Mouse (Mus musculus) urinary bladder, postnatal 36 days (tissue): ENCODE results near the gene Afdn.
"Not testable (repeated sequence)": the region's sequence is repeated elsewhere in the genome, so short reads cannot be mapped to it uniquely, and the experiment has no call there.

Experiments used
- DNase-seq, 2 experiments: peaks; one replicate each; pipeline ENCODE4 v3.0.0; 2022; ENCODE audit warnings: low spot score in 2 of 2, mixed read lengths in 1 of 2

The Afdn gene

DNA sequence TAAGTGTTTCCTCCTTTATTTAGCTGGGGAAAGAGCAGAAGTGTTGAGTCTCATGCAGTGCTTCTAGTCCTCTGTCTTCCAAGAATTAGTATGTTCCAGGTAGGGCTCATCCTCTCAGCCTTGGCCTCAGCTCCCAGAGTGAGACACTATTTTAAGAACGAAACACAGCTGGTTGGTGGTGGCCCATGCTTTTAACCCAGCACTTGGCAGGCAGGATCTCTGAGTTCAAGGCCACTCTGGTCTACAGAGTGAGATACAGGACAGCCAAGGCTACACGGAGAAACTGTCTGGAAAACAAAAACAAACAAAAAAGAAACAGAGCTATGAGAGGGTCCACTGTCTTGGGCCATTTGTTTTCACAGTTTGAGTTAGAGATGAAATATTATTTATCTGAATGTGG lies 17.3 kb downstream of the Afdn start:
- no peak for DNase-seq

DNA sequence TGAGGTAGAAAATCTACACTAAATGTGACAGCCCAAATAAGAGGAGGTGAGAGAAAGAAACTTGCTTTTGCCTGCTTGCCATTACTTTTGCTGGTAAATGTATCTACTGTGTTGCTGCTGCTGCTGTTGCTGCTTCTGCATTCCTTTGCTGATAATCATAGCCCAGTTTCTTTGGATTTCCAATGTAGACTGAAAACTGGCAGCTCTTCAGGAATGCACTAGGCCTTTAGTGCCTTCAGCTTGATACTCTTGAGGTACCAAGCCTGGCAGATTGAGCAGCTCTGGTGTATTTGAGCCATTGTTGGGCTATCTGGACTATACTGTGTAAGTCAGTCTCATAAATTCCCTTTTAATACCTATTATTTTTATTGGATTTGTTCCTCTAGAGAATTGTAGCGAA lies 18.5 kb downstream of the Afdn start:
- DNase-seq = no peak

DNA sequence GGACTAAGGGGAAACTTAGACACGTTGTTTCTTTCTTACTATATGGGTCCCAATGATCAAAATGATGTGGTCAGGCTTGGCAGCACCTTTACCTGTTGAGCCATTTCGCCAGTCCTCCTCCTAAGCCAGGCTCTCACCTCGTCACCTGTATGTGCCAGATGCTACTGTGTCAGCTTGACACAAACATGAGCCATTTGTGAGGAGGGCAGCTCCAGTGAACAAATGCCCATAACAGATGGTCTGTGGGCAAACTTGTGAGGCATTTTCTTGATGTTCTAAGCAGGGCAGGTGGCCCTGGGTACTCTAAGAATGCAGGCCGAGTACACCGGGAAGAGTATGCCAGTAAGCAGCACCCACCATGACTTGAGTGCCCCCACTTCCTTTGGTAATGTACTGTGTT lies 21.6 kb downstream of the Afdn start:
- DNase-seq = no peak

DNA sequence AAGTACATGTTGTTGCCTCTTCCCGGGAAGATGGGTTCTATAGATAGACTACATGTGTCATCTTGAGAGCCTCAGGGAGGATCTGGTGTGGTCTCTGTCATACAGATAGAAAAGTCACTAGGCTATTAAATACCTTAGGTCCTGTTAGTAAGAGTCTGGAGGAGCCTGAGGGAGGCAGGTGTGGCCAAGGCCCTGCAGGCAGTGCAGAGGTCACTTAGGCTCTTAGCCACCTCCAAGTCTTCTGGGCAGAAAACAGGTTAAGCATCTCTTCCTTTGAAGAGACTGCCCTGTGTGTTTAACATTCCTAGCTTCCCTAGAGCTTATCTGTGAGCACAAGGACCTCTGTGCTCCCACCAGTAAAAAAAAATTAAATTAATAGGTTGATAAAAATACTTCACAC lies 23.1 kb downstream of the Afdn start:
- DNase-seq = no peak

DNA sequence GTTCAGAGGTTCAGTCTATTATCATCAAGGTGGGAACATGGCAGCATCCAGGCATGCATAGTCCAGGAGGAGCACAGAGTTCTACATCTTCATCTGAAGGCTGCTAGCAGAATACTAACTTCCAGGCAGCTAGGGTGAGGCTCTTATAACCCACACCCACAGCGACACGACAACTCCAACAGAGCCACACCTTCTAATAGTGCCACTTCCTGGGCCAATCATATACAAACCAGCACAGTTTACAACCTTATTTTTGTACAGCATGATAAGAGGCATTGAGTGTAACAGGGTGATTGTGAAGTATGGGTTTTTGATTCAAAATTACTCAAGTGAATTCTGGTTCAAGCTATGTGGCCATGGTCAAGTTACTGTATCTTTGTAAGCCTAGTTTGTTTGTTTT lies 29.7 kb downstream of the Afdn start:
- not testable (repeated sequence) for DNase-seq

DNA sequence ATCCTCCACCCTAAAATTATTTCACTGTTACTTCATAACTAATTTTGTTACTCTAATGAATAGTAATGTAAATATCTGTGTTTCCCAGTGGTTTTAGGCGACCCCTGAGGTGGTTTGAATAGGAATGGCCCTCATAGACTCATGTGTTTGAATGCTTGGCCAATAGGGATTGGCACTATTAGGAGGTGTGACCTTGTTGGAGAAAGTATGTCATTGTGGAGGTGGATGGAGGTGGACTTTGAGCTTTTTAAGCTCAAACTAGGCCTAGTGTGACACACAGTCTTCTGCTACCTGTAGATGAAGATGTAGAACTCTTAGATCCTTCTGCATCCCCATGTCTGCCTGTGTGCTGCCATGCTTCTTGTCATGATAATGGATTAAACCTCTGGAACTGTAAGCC lies 37.4 kb downstream of the Afdn start:
- DNase-seq = no peak

DNA sequence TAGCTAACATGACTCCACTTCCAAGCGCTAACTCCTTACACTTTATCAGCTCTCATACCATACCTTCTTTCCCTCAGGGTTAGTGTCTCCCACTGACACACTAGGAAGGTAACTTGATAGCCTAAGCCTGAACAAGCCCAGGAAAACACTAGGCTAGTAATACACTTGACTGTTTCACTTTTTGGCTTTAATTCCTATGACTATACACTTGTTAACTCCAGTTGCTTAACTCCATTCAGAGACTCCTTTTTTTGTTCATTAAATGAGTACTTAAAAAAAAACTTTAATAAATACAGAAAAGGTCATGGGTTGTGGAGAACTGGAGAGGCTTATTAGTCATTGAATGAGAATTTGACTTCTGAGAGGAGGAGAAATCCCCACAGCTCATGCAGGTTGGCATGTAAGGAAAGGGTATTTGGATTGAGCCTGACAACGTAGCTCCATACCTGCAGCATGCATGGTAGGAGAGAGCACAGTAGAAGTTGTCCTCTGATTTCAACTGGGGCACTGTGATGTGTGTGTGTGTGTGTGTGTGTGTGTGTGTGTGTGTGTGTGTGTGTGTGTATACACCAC lies 42.6 kb downstream of the Afdn start:
- DNase-seq = no peak

DNA sequence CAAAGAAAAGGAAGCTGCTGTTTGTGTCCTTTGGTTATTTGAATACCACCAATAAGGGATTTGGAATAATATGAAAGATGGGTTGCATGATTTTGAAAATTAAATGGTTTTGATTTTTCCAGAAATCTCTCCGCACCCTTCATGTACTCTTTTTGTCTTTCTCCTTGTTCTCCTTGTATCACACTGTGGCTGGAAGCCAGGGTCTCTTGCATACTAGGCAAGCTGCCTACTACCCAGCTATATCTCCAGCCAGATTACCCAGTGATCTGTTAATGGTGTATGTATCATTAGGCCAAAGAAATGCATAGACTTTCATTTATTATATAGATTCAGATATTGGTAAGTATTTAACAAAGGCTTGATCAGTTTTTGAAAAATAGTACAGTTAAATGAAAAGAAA lies 45.7 kb downstream of the Afdn start:
- DNase-seq = no peak

DNA sequence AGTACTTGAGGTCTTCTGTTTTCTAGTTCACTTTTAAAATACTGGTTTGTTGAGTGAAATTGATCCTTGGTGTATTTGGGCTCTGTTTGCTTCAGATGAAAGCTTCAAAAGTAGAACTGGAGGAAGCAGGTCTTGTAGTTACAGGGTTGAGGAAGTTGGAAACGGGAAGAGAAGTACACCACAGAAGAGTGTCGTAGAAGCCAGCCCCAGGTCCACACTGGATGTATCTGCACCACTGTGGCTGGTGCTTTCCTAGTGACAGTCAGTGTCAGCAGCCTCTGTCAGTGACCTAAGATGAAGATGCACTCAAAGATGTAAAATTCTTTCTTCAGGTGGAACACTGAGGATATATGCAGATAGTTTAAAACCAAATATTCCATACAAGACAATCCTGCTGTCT lies 57.5 kb downstream of the Afdn start:
- DNase-seq = no peak

DNA sequence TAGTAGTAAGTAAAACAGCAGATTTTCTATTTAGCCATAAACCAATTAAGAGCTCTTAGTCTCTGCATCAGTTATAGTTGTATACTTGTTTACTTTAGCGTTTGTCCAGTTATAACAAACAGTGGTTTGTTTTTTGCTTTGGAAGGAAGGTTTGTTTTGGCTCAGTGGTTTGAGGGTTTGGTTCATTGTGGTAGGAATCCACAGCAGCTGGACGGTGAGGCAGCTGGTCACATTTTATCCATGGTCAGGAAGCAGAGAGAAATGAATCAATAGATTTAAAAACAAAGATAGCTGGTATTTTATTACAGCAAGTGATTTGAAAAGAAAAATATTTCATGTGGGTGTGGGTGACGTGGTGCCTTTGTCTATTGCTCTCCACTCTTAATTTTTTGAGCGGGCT lies 59.0 kb downstream of the Afdn start:
- no peak for DNase-seq

DNA sequence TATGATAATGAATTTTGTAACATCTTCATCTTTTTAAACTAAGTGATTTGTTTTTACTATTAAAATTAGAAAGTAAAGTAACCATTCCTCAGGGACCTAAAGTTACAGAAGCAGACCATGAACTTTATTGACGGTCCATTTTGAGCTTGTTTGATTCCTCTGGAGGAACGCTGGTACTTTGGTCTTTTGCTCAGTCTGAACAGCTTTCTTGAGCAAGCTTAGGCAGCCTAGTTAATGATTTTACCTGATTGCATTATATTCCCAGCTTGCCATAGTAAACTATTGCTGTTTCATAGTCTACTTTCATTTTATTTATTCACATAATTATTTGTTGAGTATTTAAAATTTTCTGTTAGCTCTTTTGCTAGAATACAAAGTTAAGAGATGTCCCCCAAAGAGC lies 60.3 kb downstream of the Afdn start:
- no peak for DNase-seq

DNA sequence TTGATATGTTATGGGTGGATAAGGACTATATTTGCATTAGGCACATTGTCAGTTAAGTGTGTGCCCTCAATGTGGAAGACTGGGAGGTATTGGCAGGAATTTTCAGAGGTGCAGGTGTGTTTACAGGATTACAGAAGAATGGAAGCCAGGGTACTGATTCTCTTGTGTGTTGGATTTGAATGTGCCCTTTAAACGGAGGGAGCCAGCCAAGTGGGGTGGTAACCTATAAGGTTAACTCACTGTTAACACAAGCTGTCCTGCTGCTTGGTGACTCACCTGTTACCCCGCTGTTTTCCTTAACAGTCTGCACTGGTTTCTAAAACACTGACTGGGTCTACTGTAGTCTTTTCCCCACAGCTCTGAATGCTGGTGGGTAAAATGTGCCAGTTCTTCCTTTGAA lies 65.1 kb downstream of the Afdn start:
- DNase-seq = no peak

DNA sequence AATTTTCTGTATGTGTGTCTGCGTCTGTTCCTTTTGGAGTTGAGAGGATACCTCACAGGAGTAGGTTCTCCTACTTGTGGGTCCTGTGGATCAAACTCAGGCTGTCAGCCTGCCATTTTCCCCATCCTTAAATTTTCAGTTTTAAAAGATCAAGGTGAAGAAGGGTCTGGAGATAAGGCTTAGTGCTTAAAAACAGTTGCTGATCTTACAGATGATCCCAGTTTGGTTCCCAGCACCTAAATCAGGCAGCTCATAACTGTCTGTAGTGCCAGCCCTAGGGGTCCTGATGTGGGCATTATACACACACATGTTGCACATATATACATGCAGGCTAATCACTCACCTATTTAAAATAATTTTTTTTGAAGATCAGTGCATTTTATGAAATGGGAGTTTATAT lies 69.9 kb downstream of the Afdn start:
- DNase-seq = no peak

DNA sequence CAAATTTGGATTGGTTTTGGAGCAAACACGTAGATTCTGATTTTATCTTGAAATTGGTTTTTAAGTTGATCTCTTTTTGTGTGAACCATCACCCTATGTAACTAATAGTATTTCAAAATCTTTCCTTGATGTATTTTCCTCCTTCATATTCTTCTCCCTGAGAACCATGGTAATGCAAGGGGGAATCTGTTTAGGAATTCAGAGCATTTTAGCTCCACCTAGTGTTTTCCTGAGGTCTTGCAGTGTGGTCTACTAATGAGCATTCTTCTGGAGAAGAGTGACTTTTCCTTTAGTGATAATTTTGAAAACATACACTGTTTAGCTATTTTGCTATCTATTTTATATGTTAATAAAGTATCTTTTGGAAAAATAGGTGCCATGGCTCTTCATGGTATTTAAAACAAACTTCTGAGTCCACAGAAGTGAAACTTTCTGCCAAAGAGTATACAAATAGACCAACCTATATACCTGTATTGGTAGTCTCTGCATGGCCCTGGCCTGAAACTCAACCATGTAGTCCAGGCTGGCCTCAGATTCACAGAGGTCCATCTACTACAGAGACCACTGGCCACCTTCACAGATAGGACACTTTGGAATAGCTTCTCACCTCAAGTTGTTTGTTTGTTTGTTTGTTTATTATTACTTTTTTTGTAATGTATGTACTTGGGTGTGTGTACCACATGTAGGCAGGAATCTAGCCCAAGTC lies 70.5 kb downstream of the Afdn start:
- DNase-seq = no peak

DNA sequence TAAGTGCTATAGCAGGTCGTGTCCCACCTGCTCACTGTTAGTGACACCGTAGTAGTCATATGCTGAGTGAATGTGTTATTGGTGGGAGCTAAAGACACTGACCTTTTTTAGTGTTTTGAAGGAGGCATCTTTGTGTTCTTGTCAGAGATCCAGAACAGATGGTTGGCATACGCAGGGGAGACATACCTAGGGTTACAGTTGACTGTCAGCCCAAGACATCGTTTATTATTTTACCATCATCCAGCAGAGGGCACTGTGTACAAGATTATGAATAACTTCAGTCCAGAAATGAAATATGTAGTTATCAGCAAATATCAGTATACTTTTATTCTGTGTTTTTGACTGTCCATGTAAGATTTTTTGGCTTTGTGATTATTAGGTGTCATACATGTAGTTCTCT lies 75.5 kb downstream of the Afdn start:
- no peak for DNase-seq

DNA sequence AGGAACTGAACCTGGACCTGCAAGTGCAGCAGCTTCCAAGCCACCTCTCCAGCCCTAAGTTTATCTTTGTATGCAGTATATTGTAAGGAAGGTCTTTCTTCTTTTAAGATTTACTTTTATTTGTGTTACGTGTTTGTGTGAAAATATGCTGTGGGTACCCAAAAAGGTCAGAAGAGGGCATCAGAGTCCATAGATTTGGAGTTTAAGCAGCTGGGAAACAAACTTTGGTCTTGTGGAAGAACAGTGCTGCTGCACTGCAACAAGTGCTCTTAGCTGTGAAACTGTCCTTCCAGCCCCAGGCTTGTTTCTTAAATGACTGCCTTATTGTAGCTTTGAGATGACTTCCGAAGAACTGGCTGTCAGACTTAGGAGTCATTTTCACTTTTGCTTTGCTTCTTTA lies 89.8 kb downstream of the Afdn start:
- no peak for DNase-seq

DNA sequence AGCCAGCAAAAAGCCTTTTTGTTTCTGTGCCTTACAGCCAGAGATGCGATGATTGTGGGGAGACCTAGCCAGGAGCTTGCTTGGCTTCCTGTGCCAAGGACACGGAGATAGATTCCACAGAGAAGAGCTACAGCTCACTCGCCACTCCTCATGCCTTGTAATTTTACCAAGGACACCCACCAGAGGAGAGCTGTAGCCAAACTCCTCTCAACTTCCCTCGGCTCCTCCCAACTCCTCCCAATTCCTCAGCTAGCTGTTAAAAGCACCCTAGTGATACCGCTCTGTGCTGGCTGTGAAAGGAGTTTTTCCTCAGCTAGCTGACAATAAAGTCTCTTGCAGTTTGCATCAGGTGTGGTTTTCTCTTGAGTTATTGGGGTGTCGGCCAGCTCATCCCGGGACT lies 93.5 kb downstream of the Afdn start:
- not testable (repeated sequence) for DNase-seq

DNA sequence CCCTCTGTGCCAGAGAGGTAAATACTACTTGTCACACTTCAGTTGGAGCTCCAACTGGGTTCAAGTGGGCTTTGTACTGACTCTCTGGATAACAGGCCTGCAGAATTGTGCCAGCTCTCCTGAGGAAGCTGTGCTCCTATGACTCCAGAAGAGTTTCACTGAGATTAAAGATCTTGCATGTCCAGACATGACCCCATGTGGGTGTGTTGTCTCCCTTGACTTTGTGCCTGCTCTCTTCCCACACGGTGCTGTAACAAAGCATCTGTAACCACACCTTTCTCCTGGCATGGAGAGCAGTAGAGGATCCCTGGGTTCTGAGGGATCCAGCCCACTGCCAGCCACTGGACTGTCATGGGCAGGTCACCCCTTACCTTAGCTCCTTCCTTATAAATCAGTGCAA lies 95.1 kb downstream of the Afdn start:
- DNase-seq = no peak

DNA sequence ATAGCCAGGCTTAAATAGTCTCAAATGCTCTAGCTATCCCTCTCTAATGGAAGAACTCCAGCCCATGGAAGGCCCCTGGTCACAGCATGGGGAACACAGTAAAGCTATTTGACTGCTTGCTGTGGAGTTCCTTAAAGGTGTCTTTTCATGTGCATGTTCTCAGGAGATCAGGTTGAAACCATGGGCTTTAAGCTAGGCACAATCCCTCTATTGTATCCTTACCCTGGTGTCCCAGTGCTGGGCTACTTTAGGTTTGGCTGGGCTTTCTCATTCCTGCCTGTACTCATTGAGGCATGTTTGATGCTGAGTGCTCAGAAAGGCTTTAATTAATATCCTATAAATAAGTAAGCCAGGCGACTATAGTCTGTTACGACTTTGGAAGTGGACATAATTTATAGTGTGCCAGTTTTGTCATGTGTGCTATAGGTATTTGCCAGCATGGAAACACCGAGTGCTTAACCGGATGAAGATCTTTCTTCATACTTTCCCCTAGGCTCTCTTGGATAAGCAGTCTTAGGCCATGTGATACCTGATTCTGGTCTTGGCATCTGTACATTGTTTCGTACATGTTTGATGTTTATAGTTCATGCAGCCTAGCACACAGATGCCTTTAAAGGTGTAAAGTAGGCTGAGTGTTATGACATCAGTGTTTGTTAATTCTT lies 96.2 kb downstream of the Afdn start:
- DNase-seq = no peak

DNA sequence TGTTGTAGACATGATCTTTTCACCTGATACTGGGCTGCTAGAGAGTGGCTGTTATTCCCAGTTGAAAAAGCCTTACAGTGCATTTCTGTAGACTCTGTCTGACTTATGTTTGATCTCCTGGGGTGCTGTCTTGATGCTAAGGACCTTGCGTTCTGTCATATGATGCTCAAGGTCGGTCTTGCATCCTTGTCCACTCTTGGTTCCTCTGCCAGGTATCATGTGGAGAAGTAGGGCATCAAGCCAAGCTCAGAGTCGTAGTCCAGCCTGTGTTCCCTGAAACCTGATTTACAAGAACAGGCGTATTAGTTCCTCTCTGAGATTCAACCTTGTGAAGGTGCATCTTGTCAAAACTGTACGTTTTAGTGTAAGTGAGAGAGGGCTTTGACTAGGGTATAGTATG lies 105.0 kb downstream of the Afdn start:
- DNase-seq = no peak

DNA sequence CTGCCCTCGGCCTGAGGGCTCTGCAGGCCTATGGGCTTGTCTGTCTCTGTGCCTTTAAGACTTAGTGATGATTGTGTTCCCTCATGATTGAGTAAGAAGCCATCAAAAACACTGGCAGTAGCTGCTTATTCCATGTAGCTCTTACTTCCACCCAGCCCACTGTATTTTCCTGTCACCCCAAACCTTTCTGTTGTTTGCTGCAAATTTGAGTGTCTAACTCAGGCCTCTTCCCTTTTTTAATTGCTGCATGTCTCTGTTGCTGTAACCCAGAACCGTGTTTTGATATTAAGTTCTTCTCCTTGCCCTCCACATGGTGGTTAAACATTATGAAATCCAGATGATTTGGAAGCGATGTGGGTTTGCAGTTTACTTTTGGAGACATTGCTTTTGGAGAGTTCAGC lies 106.6 kb downstream of the Afdn start:
- no peak for DNase-seq

DNA sequence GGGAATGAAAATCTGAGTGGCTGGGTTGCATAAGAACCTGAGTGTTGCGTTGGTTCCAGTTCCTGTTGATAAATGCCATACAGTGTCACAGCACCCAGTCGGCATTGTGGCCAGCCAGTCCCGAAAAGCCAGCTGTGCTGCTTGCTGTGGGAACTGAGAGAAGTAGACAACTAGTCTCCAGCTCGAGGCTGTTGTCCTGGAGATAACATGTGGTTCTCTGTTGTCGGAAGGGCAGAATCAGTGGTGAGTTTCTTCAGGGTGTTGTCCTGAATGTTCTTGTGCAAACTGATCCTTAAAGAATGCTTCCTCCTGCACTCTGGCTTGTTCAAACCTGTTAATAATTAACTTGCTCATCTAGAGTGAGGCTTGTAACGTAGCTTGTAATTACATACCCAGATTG lies 107.1 kb downstream of the Afdn start:
- peak; percentile 51 to 74 for DNase-seq

DNA sequence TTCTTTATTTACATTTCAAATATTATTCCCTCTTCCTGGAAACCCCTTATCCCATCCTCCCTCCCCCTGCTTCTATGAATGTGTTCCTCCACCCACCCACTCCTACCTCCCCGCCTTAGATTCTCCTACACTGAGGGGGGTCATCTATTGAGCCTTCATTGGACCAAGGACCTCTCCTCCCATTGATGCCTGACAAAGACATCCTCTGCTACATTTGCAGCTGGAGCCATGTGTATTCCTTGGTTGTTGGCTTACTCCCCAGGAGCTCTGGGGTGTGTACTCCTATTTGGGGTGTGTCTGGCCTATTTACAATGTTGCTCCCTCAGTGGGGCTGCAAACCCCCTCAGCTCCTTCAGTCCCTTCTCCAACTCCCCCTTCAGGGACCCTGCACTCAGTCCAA lies 109.9 kb downstream of the Afdn start:
- no peak for DNase-seq

DNA sequence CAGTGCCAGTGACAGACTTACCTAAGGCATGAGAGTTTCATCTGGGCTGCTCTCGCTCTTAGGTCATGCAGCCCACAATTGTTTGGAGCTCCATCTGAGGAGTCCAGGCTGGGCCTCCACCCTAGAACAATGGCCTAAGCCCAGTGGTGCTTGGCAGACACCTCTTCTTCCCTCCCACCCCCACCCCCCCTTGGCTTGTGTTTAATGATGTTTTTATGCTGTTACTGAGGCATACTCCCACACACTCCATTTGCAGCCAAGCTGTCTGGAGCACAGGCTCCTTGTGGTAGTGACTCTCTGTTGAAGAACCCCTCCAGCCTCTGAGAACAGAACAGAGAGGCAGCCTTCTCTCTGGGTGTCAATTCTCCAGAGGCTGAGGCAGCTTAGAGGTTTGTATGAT lies 113.9 kb downstream of the Afdn start:
- DNase-seq = peak in 1 of 2 experiments; percentile 32
